Mouse (Mus musculus) ES-E14 (cell line): Measurements from ENCODE around the gene Wdr18.

Experiments used
- CHD2 ChIP-seq: IDR thresholded peaks from 2 replicates; pipeline ENCODE4 v1.6.1; 2014; ENCODE audit warnings: mild to moderate bottlenecking, low read depth, low read length, inconsistent platforms
- HCFC1 ChIP-seq: IDR thresholded peaks from 2 replicates; pipeline ENCODE4 v1.6.1; 2012; ENCODE audit warnings: low read length, inconsistent platforms, borderline replicate concordance; ENCODE audit not compliant: insufficient read depth
- MAFK ChIP-seq: IDR thresholded peaks from 2 replicates; pipeline ENCODE4 v1.6.1; 2014; ENCODE audit warnings: mild to moderate bottlenecking, low read depth, low read length, inconsistent platforms; ENCODE audit not compliant: insufficient read depth

- TF ChIP-seq CHD2 (no peak), MAFK (no peak), HCFC1 (no peak)
These were observed 59.6 kb downstream of the Wdr18 start for GRCm38 (mm10) chr10:80019471-80020131.
